Mouse (Mus musculus): Measurements from ENCODE around the gene Gpank1. TPM values are rescaled to one million over a fixed set of nuclear protein-coding genes. Genes with fewer than 3 reads are reported as not detected.
"Not testable (repeated sequence)": the region's sequence is repeated elsewhere in the genome, so short reads cannot be mapped to it uniquely, and the experiment has no call there.

Gpank1 gene
- polyA plus RNA-seq, 1 experiment from 2014 or later = 20.3 TPM

DNA sequence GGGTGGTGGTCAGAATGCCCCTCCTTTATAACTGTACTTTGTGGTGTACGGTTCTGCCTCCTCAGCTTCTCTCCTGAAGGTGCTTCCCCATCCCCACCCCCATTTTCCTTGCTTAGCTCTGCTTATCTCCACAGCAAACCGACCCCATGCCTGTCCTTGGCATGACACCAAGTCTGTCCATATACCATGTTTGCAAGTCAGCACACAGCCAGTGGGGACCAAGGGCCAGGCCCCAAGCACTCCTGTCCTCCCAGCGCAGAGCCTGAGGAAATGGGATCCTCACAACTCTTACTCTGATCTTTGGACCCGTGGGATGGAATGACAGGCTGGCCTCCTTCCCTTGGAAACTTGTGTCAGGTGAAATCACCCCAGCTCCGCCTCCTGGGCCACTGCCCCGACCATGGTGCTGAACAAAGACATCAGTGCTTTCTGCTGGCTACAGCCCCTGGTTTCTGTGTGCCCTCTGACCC is 18.0 kb upstream of the Gpank1 start:
- H3K9me3 ChIP-seq (replicated peaks) = no peaks in the 10 kb centered on the region
- peaks cover 54% of the 10 kb centered on the region for H3K4me1 ChIP-seq
- no peak overlapping the region for H3K9ac ChIP-seq
- H3K4me2 ChIP-seq = no peak overlapping the region
- 57% methylated on average over 6 of the region's 6 CpGs for WGBS
- peak overlapping the region; percentile 78 for H3K27ac ChIP-seq
- H3K27me3 ChIP-seq = no peaks in the 10 kb centered on the region
- ATAC-seq (replicated peaks; ENCODE audit: low FRiP score) = no peak
- no peak overlapping the region for H3K4me3 ChIP-seq (replicated peaks)
- peaks cover 54% of the 10 kb centered on the region for H3K36me3 ChIP-seq

DNA sequence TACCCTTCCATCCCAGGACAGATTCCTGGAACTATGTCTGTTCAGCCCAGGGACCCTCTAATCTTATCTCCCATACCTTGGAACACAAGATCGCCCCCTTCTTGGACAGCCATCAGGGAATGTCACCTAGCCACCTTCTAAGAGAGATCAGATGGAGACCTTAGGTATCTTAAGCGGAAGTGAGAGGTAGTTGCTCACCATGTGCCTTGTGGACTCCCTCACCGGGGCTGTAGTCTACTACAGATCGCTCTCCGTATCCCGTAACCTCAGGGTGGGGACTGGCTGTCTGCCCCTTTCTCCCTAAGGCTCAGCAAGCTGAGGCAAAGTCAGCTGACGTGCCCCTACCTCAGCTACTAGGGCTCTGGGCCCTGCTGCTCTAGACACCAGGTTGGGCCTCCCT is 17.2 kb upstream of the Gpank1 start:
- WGBS = 95% methylated on average over 7 of the region's 7 CpGs

DNA sequence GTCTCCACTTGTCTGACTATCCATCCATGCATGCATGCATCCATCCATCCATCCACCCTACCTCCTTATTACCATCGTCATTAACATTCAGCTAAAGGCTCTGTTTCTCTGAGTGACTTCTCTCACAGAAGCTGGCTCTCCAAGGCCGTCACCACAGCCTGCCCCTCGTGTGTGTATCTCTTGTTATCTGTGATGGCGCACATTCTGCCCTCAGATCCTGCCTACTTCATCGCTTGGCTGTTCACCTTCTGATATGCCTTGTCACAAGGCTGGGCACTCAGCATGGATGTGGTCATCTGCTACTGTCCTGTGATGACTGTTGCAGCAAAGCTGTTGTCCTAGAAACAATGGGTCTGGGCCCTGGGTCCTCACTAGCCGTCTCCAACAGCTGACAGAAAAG is 16.5 kb upstream of the Gpank1 start:
- Histone ChIP-seq H3K27ac (no peak overlapping the region), H3K27me3 (no peaks in the 10 kb centered on the region), H3K4me3 (replicated peaks) (no peak overlapping the region), H3K9me3 (replicated peaks) (no peaks in the 10 kb centered on the region), H3K4me1 (peaks cover 49% of the 10 kb centered on the region), H3K9ac (no peak overlapping the region), H3K4me2 (no peak overlapping the region), H3K36me3 (peaks cover 39% of the 10 kb centered on the region)
- 74% methylated on average over 6 of the region's 6 CpGs for WGBS
- ATAC-seq (replicated peaks; ENCODE audit: low FRiP score) = no peak

More for the DNA sequence above, 17.2 kb upstream of the Gpank1 start:
- H3K9me3 ChIP-seq (replicated peaks) = no peaks in the 10 kb centered on the region
- H3K4me1 ChIP-seq = peaks cover 54% of the 10 kb centered on the region
- peaks cover 46% of the 10 kb centered on the region for H3K36me3 ChIP-seq
- H3K4me3 ChIP-seq (replicated peaks) = no peak overlapping the region
- H3K27me3 ChIP-seq = no peaks in the 10 kb centered on the region
- no peak overlapping the region for H3K9ac ChIP-seq
- H3K4me2 ChIP-seq = no peak overlapping the region
- 0 out of 2 replicates have a peak overlapping the region, but pooled peaks have one; percentile 78 for H3K27ac ChIP-seq
- ATAC-seq (replicated peaks; ENCODE audit: low FRiP score) = no peak

DNA sequence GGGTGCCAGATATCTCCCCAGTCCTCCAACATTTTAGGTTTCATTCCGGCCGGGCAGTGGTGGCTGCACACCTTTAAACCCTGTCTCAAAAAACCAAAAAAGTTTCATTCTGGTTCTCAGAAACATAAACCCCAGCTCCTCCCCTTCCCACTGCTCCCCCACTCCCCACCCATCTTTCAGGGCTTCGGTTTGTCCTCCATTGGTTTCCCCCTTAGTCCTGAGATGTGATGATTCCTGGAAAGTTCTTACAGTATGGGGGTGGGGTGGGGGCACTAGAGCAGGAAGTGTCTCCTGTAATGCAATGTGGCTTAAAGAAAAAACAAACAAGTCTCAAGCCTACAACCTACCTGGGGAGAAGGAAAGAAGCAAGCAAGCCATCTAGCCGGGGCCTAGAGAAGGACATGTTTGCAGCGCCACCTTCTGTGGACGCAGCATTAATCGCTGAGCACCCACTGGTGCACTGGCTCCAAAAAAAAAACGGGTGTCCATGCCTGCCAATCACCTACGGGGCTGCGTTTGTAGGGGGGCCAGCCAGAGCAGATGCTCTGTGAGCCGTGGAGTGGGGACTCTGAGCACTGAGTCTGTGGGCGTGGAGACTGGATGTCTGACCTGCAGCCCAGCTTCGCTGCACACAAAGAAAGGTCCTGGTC is 15.4 kb upstream of the Gpank1 start:
- 24% methylated on average over 13 of the region's 13 CpGs for WGBS
- peaks cover 40% of the 10 kb centered on the region for H3K4me1 ChIP-seq
- H3K27ac ChIP-seq = peak overlapping the region; percentile 41
- H3K9ac ChIP-seq = peak overlapping the region; percentile 33; the same call in 1 of the 2 replicates
- H3K4me2 ChIP-seq = peak overlapping the region; percentile 50
- H3K9me3 ChIP-seq (replicated peaks) = no peaks in the 10 kb centered on the region
- H3K27me3 ChIP-seq = no peaks in the 10 kb centered on the region
- no peak for ATAC-seq (replicated peaks; ENCODE audit: low FRiP score)
- H3K36me3 ChIP-seq = peaks cover 29% of the 10 kb centered on the region
- 0 out of 2 replicates have a peak overlapping the region, but pooled peaks have one; percentile 13 for H3K4me3 ChIP-seq (replicated peaks)

DNA sequence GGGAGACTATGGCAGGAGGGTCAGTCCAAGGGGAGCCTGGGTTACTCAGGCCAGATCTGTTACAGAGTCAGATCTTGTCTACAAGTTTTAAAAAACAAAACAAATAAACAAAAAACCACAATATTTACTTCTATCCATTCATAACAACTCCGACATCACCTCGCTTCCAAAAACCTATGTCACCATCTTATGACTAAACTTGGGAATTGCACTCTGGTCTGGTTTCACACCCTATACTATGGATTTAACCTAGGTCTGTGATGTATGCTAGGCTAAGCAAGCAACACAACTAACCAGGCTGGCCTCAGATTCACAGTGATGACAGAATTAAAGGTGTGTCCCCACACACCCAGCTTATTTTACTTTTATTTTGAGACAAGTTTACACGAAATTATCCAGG is 14.7 kb upstream of the Gpank1 start:
- Histone ChIP-seq H3K27me3 (no peaks in the 10 kb centered on the region), H3K4me2 (no peak overlapping the region; the same call in 1 of the 2 replicates), H3K4me3 (replicated peaks) (no peak overlapping the region), H3K9ac (no peak overlapping the region; the same call in 1 of the 2 replicates), H3K9me3 (replicated peaks) (no peaks in the 10 kb centered on the region), H3K4me1 (peaks cover 34% of the 10 kb centered on the region), H3K36me3 (peaks cover 23% of the 10 kb centered on the region), H3K27ac (peak overlapping the region; percentile 41)
- no peak for ATAC-seq (replicated peaks; ENCODE audit: low FRiP score)
- 73% methylated on average over 3 of the region's 3 CpGs for WGBS

DNA sequence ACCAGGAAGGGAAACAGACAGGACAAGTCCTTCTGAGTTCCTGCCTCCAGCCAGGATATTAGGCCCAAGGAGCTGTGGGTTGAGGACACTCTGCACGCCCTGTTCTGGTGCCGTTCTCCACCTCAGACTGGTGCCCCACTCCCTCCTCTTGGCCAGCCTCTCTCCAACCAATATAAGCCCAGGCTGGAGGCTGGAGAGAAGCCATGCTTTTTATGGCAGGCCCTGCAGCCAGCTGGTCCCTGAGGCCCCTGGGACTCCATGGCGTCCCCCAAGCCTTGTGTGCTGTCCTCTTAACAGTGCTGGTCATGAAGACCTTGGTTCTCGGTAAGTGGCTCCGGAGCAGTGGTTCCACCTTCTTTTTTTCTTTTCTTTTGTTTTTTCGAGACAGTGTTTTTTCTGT is 13.2 kb upstream of the Gpank1 start, which contains the start of gene Ly6g5c:
TSS of gene Ly6g5c (plus strand) at position 183 of the 400 bp plus-strand sequence.
- 86% methylated on average over 6 of the region's 6 CpGs for WGBS
- Histone ChIP-seq H3K4me1 (peaks cover 19% of the 10 kb centered on the region), H3K27me3 (no peaks in the 10 kb centered on the region), H3K4me2 (no peak within 1 kb of the TSS), H3K36me3 (peaks cover 7% of the 10 kb centered on the region), H3K9ac (no peak within 1 kb of the TSS), H3K27ac (no peak within 1 kb of the TSS), H3K4me3 (replicated peaks) (no peak within 1 kb of the TSS), H3K9me3 (replicated peaks) (no peaks in the 10 kb centered on the region)
- ATAC-seq (replicated peaks; ENCODE audit: low FRiP score) = no peak

DNA sequence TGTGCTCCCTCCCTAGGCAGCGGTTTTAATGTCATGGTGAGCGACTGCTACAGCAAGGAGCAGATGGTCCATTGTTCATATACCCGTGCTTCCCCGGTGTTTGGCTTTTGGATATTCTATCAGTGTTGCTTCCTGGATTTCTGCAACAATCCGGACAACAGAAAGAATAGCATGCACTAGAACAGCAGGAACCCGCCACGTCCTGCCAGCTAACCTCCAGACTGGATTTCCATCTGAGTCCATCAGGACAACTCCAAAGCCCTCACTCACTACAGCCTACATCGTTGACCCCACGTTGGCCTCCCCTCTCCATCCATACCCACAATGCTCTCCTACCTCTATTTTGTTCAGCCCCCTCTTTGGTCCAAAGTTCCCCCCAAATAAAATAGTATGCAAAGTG is 9.5 kb upstream of the Gpank1 start:
- Histone ChIP-seq H3K9me3 (replicated peaks) (no peaks in the 10 kb centered on the region), H3K36me3 (peaks cover 26% of the 10 kb centered on the region), H3K27ac (no peak overlapping the region), H3K9ac (no peak overlapping the region), H3K4me3 (replicated peaks) (no peak overlapping the region), H3K27me3 (no peaks in the 10 kb centered on the region), H3K4me1 (no peaks in the 10 kb centered on the region), H3K4me2 (no peak overlapping the region)
- 76% methylated on average over 9 of the region's 9 CpGs for WGBS
- ATAC-seq (replicated peaks; ENCODE audit: low FRiP score) = no peak

DNA sequence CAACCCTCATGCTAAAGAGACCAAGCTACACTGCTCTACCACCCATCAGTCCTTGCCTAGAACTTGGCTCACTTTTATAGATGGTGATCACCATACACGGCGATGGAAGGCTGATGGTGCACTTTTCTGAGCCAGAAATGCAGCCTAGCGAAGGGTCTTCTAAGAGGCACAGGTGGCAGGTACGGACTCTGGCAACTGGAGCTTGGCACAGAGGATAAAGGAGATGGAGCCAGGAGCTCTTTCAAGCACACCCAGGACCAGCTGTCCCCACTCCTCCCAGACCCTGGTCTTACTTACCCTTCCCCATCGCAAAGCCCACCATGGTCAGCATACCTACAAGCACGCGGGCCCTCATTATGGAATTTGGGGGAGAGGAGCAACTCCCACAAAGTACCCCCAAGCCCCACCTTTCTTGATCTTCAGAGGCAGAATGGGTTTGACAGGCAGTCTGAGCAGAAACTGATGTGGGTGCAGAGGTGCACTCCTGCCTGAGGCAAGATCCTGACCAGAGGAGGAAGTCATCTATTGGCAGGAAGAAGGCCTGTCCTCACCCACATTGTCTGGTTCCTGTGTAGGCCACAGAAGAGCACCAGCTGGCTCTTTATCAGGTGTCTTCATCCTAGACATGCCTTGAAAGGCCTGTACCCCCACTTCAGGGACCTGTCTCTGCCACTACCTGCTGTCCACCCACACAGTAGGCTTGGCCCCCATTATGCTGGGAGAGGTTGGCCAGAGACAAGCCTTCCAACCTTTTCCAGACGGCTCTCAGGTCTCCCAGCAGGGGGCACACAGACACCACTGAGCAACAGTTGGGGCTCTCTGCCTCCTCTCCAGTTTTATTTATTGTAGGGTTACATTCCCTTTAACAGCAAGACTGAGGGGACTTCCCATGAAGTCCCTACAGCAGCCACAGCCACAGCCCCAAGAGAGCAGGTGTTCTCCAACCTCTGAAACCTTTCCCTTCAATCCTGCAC is 5.9 kb upstream of the Gpank1 start, which contains the start of gene Ly6g5b:
TSS of gene Ly6g5b (minus strand) at position 383 of the 974 bp plus-strand sequence.
- Histone ChIP-seq H3K4me2 (no peak within 1 kb of the TSS), H3K36me3 (peaks cover 57% of the 10 kb centered on the region), H3K27ac (no peak within 1 kb of the TSS), H3K9ac (no peak within 1 kb of the TSS), H3K27me3 (no peaks in the 10 kb centered on the region), H3K4me1 (peaks cover 9% of the 10 kb centered on the region), H3K4me3 (replicated peaks) (no peak within 1 kb of the TSS), H3K9me3 (replicated peaks) (no peaks in the 10 kb centered on the region)
- 82% methylated on average over 8 of the region's 8 CpGs for WGBS
- ATAC-seq (replicated peaks; ENCODE audit: low FRiP score) = no peak

DNA sequence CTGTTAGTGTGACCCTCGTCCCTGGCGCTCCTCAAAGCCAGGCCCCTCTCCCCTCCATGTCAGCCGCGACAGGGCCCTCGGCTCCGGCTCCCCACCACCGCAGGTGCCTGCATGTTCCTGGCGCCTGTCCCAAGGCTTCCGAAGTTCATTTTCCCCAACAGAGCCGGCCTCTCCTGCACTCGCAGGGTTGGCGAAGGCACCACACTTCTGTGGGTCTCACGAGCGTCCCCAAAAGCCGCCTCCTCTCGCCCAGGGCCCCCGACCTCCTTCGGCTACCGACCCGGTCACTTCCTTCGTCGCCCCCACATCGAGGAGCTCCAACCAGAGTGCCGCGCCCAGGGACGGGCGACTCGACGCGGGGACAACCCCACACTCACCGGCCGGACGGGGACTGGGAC is 511 bp upstream of the Gpank1 start:
- H3K4me3 ChIP-seq (replicated peaks) = peak overlapping the region; percentile 97
- peak overlapping the region; percentile 96 for H3K4me2 ChIP-seq
- under 1% methylated on average over 33 of the region's 33 CpGs for WGBS
- peak overlapping the region; percentile 85 for H3K27ac ChIP-seq
- no peaks in the 10 kb centered on the region for H3K9me3 ChIP-seq (replicated peaks)
- no peaks in the 10 kb centered on the region for H3K27me3 ChIP-seq
- ATAC-seq (replicated peaks; ENCODE audit: low FRiP score) = peak; percentile 27
- H3K36me3 ChIP-seq = peaks cover 61% of the 10 kb centered on the region
- H3K9ac ChIP-seq = peak overlapping the region; percentile 98
- peaks cover 30% of the 10 kb centered on the region for H3K4me1 ChIP-seq

DNA sequence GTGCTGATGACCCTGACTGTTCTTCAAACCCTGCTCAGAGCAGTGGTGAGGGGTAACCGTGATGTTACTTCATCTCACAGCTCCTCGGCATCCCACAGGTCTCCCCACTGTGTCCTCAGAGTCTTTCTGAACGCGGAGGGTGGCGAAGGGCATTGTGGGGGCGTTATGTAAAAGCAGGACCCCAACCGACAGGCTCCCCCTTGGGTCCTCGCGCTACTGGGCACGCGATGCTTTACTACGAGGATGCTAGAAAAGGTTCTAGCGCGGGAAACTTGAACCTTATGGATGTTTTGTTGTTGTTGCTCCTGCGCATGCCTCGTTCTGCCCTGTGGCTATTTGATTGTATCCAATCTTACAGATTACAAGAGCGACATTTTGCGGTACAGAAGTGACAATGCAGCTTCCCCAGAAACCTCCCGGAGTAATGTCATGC is 632 bp downstream of the Gpank1 start, which contains the start of gene Csnk2b:
TSS of gene Csnk2b (minus strand) at position 183 of the 433 bp plus-strand sequence.
- no peaks in the 10 kb centered on the region for H3K27me3 ChIP-seq
- ATAC-seq (replicated peaks; ENCODE audit: low FRiP score) = no peak; the same call in 1 of the 2 replicates
- peaks cover 41% of the 10 kb centered on the region for H3K4me1 ChIP-seq
- 0% methylated on average over 19 of the region's 19 CpGs for WGBS
- H3K9me3 ChIP-seq (replicated peaks) = no peaks in the 10 kb centered on the region
- H3K27ac ChIP-seq = peak within 1 kb of the TSS; percentile 94
- H3K9ac ChIP-seq = peak within 1 kb of the TSS; percentile 98
- peak within 1 kb of the TSS; percentile 97 for H3K4me3 ChIP-seq (replicated peaks)
- H3K4me2 ChIP-seq = peak within 1 kb of the TSS; percentile 96
- H3K36me3 ChIP-seq = peaks cover 51% of the 10 kb centered on the region

DNA sequence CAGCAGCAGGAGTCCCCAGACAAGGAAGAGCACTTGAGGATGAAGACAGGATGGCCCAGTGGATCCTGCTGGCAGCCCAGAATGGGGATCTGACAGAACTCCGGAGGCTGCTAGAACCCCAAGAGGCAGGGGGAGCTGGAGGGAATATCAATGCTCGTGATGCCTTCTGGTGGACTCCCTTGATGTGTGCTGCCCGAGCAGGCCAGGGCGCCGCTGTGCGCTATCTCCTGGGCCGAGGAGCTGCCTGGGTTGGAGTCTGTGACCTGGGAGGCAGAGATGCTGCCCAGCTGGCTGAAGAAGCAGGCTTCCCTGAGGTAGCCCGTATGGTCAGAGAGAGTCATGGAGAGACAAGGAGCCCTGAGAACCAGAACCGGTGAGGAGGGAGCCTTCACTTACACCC is 2.0 kb downstream of the Gpank1 start:
- Histone ChIP-seq H3K4me1 (peaks cover 52% of the 10 kb centered on the region), H3K36me3 (peaks cover 44% of the 10 kb centered on the region)
- not testable (repeated sequence) for H3K4me2 ChIP-seq; H3K4me3 ChIP-seq (replicated peaks); H3K9ac ChIP-seq; ATAC-seq (replicated peaks; ENCODE audit: low FRiP score); H3K27ac ChIP-seq; H3K27me3 ChIP-seq; H3K9me3 ChIP-seq (replicated peaks)
- WGBS = 88% methylated on average over 9 of the region's 9 CpGs
